Mouse (Mus musculus) stomach, embryonic 15.5 days (tissue): ENCODE results near the gene Shisal1. TPM values are rescaled to one million over a fixed set of nuclear protein-coding genes. Genes with fewer than 3 reads are reported as not detected.
A peak's percentile ranks its signal among the peaks of the same experiment; 100 is the strongest.

Experiments
- ATAC-seq: fragments of 200-750 bp; cut with Nextera tagmentation; 2 replicates; pipeline ENCODE4 v1.8.0; 2017; ENCODE audit warnings: low read depth, moderate number of reproducible peaks, moderate TSS enrichment; ENCODE audit not compliant: insufficient read depth, low FRiP score
- H3K27ac ChIP-seq: fragments of 300-500 bp; sonication (generic); 2 replicates; pipeline ENCODE4 v1.5.1; 2015; ENCODE audit warnings: mild to moderate bottlenecking, inconsistent platforms
- H3K27me3 ChIP-seq: fragments of 300-500 bp; sonication (generic); replicated peaks from 2 replicates; pipeline ENCODE4 v1.6.1; 2015; ENCODE audit warnings: inconsistent platforms
- H3K36me3 ChIP-seq: fragments of 300-500 bp; sonication (generic); 2 replicates; pipeline ENCODE4 v1.6.1; 2015; ENCODE audit warnings: inconsistent platforms
- H3K4me1 ChIP-seq: fragments of 300-500 bp; sonication (generic); 2 replicates; pipeline ENCODE4 v1.6.1; 2015; ENCODE audit warnings: inconsistent platforms
- H3K4me2 ChIP-seq: fragments of 300-500 bp; sonication (generic); 2 replicates; pipeline ENCODE4 v1.6.1; 2015; ENCODE audit warnings: mild to moderate bottlenecking, inconsistent platforms
- H3K4me3 ChIP-seq: fragments of 300-500 bp; sonication (generic); replicated peaks from 2 replicates; pipeline ENCODE4 v1.5.1; 2015; ENCODE audit warnings: inconsistent platforms
- H3K9ac ChIP-seq: fragments of 300-500 bp; sonication (generic); 2 replicates; pipeline ENCODE4 v1.6.1; 2015; ENCODE audit warnings: inconsistent platforms
- H3K9me3 ChIP-seq: fragments of 300-500 bp; sonication (generic); 2 replicates; pipeline ENCODE4 v1.6.1; 2016; ENCODE audit warnings: inconsistent platforms
- WGBS: fragments of 180-500 bp; shearing (Covaris S2); methylation state at CpG from one replicate; pipeline ENCODE4 v1.1.7; 2015; 5-methylcytosine and 5-hydroxymethylcytosine counted together
- polyA plus RNA-seq: library from polyadenylated mRNA; unstranded; fragments of >200 nt; fragmentation: Nextera tagmentation; extraction: Ambion mirVana; gene quantifications from 2 replicates; pipeline ENCODE4 v1.2.1, GENCODE M21; 2015

Gene Shisal1
- polyA plus RNA-seq, 1 experiment from 2014 or later, result 2.6 TPM

DNA sequence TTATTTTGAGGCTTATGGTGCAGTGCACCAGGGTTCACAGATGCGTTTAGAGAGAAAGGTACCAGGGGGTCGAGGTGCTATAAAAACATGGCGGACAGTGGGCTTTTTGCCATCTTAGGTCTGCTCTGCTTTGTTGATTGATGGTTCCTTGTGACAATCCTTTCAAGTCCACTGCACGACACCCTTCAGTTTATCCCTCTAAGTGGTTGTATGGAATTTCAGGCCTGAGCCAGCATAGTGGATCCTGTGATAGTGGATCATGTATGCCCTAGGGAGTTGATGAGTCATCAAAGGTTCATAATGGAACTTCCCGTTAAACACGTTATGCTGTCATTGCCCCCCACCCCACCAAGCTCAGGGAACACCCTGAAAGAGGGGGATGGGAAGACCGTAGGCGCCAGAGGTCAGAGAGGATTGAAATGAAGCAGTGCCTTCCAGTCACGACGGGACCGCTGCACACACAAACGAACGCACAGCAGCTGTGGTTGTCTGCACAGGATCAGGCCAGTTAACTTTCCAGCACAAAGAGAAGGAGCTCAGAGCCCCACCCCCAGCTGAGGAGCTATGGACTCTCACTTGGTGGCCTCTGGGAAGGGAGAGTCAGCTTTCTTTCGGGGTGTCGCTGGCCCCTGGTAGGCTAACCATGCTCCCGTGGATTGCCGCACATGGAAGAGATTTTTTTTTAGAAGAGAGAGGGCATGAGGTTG lies 81.1 kb downstream of the Shisal1 start:
- H3K4me3 ChIP-seq, result no peak overlapping the region

GRCm38 (mm10) chr15:84364746-84365145 lies 82.2 kb downstream of the Shisal1 start:
- no peaks in the 10 kb centered on the region for H3K4me1 ChIP-seq
- H3K4me2 ChIP-seq, result no peak overlapping the region
- no peak overlapping the region for H3K27ac ChIP-seq
- no peak overlapping the region for H3K9ac ChIP-seq
- no peaks in the 10 kb centered on the region for H3K27me3 ChIP-seq
- 74% methylated on average over 3 of the region's 3 CpGs for WGBS
- ATAC-seq, result no peak
- H3K4me3 ChIP-seq, result no peak overlapping the region
- no peaks in the 10 kb centered on the region for H3K36me3 ChIP-seq
- H3K9me3 ChIP-seq, result no peaks in the 10 kb centered on the region

More for the DNA sequence above, 81.1 kb downstream of the Shisal1 start:
- 46% methylated on average over 17 of the region's 17 CpGs for WGBS
- Histone ChIP-seq H3K9ac (no peak overlapping the region), H3K27ac (no peak overlapping the region), H3K36me3 (no peaks in the 10 kb centered on the region), H3K27me3 (no peaks in the 10 kb centered on the region), H3K9me3 (no peaks in the 10 kb centered on the region), H3K4me1 (no peaks in the 10 kb centered on the region), H3K4me2 (no peak overlapping the region)
- ATAC-seq, result no peak

GRCm38 (mm10) chr15:84355081-84355480 lies 91.8 kb downstream of the Shisal1 start:
- no peak overlapping the region for H3K4me3 ChIP-seq
- no peak for ATAC-seq
- 77% methylated on average over 5 of the region's 5 CpGs for WGBS
- H3K9ac ChIP-seq, result no peak overlapping the region
- H3K27ac ChIP-seq, result no peak overlapping the region
- no peaks in the 10 kb centered on the region for H3K27me3 ChIP-seq
- H3K9me3 ChIP-seq, result no peaks in the 10 kb centered on the region
- H3K4me2 ChIP-seq, result no peak overlapping the region
- peaks cover 8% of the 10 kb centered on the region; the same call in 1 of the 2 replicates for H3K4me1 ChIP-seq
- H3K36me3 ChIP-seq, result no peaks in the 10 kb centered on the region

- no peak overlapping the region for H3K9ac ChIP-seq
- WGBS, result 54% methylated on average over 21 of the region's 21 CpGs
- no peak overlapping the region for H3K4me2 ChIP-seq
- no peaks in the 10 kb centered on the region for H3K9me3 ChIP-seq
- peak overlapping the region; percentile 21; the same call in 1 of the 2 replicates for H3K27ac ChIP-seq
- no peak overlapping the region for H3K4me3 ChIP-seq
- no peaks in the 10 kb centered on the region for H3K36me3 ChIP-seq
- no peak for ATAC-seq
- H3K27me3 ChIP-seq, result no peaks in the 10 kb centered on the region
- H3K4me1 ChIP-seq, result peaks cover 10% of the 10 kb centered on the region; the same call in 1 of the 2 replicates
Measured at GRCm38 (mm10) chr15:84351915-84352844, 94.7 kb downstream of the Shisal1 start.

- no peak overlapping the region for H3K9ac ChIP-seq
- no peak overlapping the region for H3K4me3 ChIP-seq
- no peaks in the 10 kb centered on the region for H3K9me3 ChIP-seq
- H3K36me3 ChIP-seq, result no peaks in the 10 kb centered on the region
- no peaks in the 10 kb centered on the region for H3K27me3 ChIP-seq
- 79% methylated on average over 7 of the region's 7 CpGs for WGBS
- no peak for ATAC-seq
- H3K4me1 ChIP-seq, result peaks cover 10% of the 10 kb centered on the region; the same call in 1 of the 2 replicates
- H3K4me2 ChIP-seq, result no peak overlapping the region
- no peak overlapping the region for H3K27ac ChIP-seq
Measured at GRCm38 (mm10) chr15:84351342-84351741, 95.6 kb downstream of the Shisal1 start.

DNA sequence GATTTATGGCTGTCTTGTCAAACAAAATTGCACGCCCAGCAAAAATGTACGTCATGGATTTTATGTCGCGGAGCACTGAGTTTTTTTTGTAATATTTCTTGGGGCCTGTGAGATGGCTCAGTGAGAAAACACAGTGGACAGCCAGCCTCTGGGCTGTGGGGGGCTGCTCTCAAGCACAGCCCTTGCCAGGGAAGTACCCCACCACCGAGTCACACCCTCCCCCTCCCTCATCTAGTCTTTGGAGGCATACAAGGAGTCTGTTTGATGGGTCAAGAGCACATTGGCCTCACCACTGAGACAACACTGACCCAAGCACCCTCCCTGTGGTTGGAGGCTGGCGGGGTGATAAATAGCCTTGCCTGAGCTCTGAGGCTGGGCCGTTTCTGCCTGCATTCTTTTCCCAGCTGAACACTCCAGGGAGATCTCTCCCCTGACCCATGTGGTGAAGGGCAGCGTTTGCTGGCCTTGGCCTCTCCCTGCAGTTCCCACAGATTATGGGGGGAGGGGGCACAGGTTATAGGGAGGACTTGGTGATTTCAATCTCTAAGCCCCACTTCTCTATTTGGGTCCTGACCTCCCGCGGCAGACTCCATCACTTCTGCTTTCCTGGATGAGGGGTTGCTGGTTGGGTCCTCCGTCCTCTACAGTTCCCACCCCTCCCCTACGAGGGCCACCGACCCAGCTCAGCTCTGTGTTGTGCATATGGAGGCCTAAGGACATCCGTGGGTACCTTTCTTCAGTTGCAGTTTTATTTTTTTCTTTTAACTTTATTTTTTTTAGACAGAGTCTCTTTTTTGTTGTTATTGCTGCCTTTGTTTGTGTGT lies 96.8 kb downstream of the Shisal1 start:
- Histone ChIP-seq H3K4me3 (no peak overlapping the region), H3K27ac (no peak overlapping the region; the same call in 1 of the 2 replicates), H3K27me3 (no peaks in the 10 kb centered on the region), H3K36me3 (no peaks in the 10 kb centered on the region), H3K4me2 (no peak overlapping the region), H3K4me1 (peaks cover 10% of the 10 kb centered on the region; the same call in 1 of the 2 replicates), H3K9me3 (no peaks in the 10 kb centered on the region), H3K9ac (no peak overlapping the region)
- 36% methylated on average over 14 of the region's 14 CpGs for WGBS
- ATAC-seq, result no peak

- ATAC-seq, result no peak
- 91% methylated on average over 4 of the region's 4 CpGs for WGBS
- H3K27ac ChIP-seq, result no peak overlapping the region
- no peaks in the 10 kb centered on the region for H3K9me3 ChIP-seq
- H3K27me3 ChIP-seq, result no peaks in the 10 kb centered on the region
- peaks cover 10% of the 10 kb centered on the region; the same call in 1 of the 2 replicates for H3K4me1 ChIP-seq
- H3K4me3 ChIP-seq, result no peak overlapping the region
- H3K36me3 ChIP-seq, result no peaks in the 10 kb centered on the region
- no peak overlapping the region for H3K9ac ChIP-seq
- no peak overlapping the region for H3K4me2 ChIP-seq
Measured at GRCm38 (mm10) chr15:84348769-84349168, 98.1 kb downstream of the Shisal1 start.

DNA sequence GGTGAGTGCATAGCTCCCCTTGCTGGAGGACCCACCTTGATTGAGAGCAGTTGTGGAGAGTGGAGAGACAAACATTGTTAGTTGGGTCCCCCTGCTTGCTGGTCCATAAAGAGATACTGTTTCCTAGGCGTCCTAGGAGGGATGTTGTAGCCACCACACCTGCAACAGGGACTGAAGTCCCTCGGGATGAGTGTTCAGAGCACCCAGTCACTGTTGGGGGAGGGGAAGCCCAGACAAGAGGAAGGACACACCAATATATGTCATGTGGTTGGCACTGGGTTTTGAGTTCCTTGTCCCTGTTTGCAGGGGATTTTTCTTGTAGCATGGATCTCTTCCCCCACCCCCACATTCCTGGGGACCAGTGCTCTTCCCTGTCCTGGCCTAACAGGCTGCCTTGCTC lies 106.0 kb downstream of the Shisal1 start:
- no peaks in the 10 kb centered on the region for H3K4me1 ChIP-seq
- H3K27me3 ChIP-seq, result no peaks in the 10 kb centered on the region
- no peak overlapping the region for H3K9ac ChIP-seq
- H3K27ac ChIP-seq, result no peak overlapping the region
- WGBS, result 38% methylated on average over 2 of the region's 2 CpGs
- no peaks in the 10 kb centered on the region for H3K9me3 ChIP-seq
- no peak overlapping the region for H3K4me3 ChIP-seq
- ATAC-seq, result no peak
- H3K36me3 ChIP-seq, result no peaks in the 10 kb centered on the region
- no peak overlapping the region for H3K4me2 ChIP-seq

DNA sequence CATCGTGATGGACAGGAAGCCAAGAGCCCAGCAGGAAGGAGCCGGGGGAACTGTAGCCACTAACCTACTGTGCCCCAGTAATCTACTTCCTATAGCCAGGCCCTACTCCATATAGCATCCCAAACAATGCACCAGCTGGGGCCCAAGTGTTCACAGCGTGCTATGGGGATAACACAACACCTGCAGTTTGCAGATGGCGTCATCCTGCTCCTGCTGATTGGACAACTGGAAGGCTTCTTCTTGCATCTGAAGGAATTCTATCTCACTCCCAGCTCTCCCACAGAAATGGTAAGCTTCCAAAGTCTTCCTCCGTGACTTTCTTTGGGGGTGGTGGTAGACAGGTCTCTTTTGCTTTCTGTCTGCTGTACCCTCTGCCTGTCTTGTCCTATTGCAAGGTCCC lies 109.3 kb downstream of the Shisal1 start:
- H3K27me3 ChIP-seq, result 0 out of 2 replicates have a peak, but pooled peaks cover 2% of the 10 kb centered on the region
- no peaks in the 10 kb centered on the region for H3K9me3 ChIP-seq
- WGBS, result 65% methylated on average over 5 of the region's 5 CpGs
- no peaks in the 10 kb centered on the region for H3K36me3 ChIP-seq
- no peak overlapping the region for H3K4me3 ChIP-seq
- no peaks in the 10 kb centered on the region for H3K4me1 ChIP-seq
- ATAC-seq, result no peak
- H3K9ac ChIP-seq, result no peak overlapping the region
- no peak overlapping the region for H3K27ac ChIP-seq
- H3K4me2 ChIP-seq, result no peak overlapping the region

DNA sequence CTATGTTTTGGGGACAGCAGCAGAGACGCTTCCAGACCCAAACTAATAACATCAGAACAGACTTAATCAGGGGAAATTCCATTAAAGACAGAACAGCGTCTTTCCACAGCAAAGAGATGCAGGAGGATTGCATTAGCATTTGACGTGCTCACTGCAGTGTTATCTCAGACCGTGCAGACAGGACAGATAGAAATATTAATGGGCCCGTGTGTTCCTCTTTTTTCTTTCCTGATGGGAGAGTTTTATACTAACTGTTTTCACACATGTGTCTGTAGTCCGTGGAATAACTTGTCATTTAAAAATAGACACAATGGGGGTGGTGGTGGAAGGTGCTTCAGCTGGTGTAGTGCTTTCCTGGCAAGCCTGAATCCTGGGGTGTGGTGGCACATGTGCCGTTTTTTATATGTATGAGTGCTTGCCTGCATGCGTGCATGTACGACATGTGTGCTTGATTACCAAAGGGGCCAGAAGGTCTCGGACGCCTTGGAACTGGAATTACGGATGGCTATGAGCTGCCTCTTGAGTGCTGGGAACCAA lies 110.5 kb downstream of the Shisal1 start:
- no peak overlapping the region for H3K27ac ChIP-seq
- H3K4me3 ChIP-seq, result no peak overlapping the region
- H3K9me3 ChIP-seq, result no peaks in the 10 kb centered on the region
- H3K36me3 ChIP-seq, result no peaks in the 10 kb centered on the region
- no peak for ATAC-seq
- no peak overlapping the region for H3K4me2 ChIP-seq
- 61% methylated on average over 12 of the region's 12 CpGs for WGBS
- no peak overlapping the region for H3K9ac ChIP-seq
- H3K27me3 ChIP-seq, result 0 out of 2 replicates have a peak, but pooled peaks cover 2% of the 10 kb centered on the region
- no peaks in the 10 kb centered on the region for H3K4me1 ChIP-seq

GRCm38 (mm10) chr15:84331066-84331612 lies 115.8 kb downstream of the Shisal1 start:
- H3K27me3 ChIP-seq, result 0 out of 2 replicates have a peak, but pooled peaks cover 2% of the 10 kb centered on the region
- WGBS, result 75% methylated on average over 4 of the region's 4 CpGs

More at GRCm38 (mm10) chr15:84331066-84331612, 115.8 kb downstream of the Shisal1 start:
- H3K9ac ChIP-seq, result no peak overlapping the region
- no peaks in the 10 kb centered on the region for H3K36me3 ChIP-seq
- no peak overlapping the region for H3K27ac ChIP-seq
- H3K4me1 ChIP-seq, result no peaks in the 10 kb centered on the region
- no peak for ATAC-seq
- H3K4me2 ChIP-seq, result no peak overlapping the region
- no peak overlapping the region for H3K4me3 ChIP-seq
- no peaks in the 10 kb centered on the region for H3K9me3 ChIP-seq
